Mouse (Mus musculus) MN1 (cell line): ENCODE results near the gene Acot2.
"Not testable (repeated sequence)": the region's sequence is repeated elsewhere in the genome, so short reads cannot be mapped to it uniquely, and the experiment has no call there.

Experiments used
- DNase-seq: peaks from one replicate; pipeline ENCODE4 v3.0.0-alpha.2; 2016; ENCODE audit warnings: low spot score

Acot2 gene

DNA sequence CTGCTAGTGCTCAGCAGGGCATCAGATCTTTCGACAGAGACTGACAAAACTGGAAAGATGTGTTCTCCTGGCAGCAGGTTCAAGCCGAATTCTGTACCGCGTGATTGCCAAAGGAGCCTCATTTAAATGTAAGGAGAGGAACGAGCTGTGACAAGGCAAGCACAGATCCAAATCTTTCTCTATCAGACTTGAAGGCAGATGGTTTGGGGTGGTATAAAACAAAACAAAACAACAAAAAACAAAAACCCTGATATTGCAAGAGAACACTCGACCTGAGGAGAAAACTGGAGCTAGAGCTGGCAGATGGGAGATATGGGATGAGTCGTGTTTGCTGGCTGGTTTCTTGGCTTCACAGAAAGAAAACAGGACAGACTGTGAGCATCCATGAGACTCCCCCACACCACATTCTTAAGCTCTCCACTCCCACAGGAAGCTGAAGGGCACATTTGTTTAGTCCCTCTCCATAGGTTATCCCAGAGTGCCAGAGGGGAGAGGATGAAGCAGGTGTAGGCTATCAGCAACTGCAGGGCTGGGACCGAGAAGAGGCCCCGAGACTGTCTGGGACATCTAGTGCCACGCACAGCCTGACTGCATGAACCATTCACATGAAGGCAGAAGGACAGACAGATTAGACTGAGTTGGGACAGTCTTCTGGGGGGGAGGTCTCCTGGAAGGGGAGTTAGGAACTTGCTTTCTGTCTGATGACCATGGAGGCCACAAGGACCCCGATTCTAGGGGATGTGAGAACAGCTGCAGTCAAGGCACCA, 10.9 kb downstream of the Acot2 start:
- DNase-seq, result no peak

- DNase-seq, result not testable (repeated sequence)
Observed at GRCm38 (mm10) chr12:83999237-83999636, 11.6 kb downstream of the Acot2 start.

GRCm38 (mm10) chr12:84000418-84000817, 12.8 kb downstream of the Acot2 start:
- no peak for DNase-seq

GRCm38 (mm10) chr12:84003866-84004265, 16.2 kb downstream of the Acot2 start:
- no peak for DNase-seq

GRCm38 (mm10) chr12:84008251-84008650, 20.6 kb downstream of the Acot2 start:
- DNase-seq, result no peak

GRCm38 (mm10) chr12:84008729-84009128, 21.1 kb downstream of the Acot2 start:
- DNase-seq, result no peak

DNA sequence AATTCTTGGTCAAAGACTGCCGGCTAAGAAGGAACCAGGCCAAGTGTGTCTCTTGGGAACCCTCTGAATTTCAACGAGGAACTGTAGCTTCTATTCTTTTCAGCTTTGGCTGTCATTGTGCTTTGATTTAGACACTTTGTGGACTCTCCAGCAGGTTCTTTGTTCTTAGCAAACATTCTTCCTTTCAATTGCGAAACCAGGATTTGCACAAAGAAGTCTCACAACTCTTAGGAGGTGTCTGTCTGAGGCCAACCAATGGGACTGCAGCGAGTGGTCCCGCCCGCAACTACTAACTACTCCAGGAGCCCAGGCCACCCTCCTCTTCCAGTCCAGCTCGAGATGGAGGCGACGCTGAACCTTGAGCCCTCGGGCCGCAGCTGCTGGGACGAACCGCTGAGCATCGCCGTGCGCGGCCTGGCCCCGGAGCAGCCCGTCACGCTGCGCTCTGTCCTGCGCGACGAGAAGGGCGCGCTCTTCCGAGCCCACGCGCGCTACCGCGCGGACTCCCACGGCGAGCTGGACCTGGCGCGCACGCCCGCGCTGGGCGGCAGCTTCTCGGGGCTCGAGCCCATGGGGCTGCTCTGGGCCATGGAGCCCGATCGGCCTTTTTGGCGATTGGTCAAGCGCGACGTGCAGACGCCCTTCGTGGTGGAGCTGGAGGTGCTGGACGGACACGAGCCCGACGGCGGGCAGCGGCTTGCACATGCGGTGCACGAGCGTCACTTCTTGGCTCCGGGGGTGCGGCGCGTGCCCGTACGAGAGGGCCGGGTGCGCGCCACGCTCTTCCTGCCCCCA, 21.7 kb downstream of the Acot2 start, which contains the start of gene Acot1:
Gene Acot1, plus strand, starts transcription at position 320 of the 795 bp plus-strand sequence.
- not testable (repeated sequence) for DNase-seq

GRCm38 (mm10) chr12:84010201-84010600, 22.5 kb downstream of the Acot2 start:
- DNase-seq, result no peak

GRCm38 (mm10) chr12:84011251-84012040, 23.8 kb downstream of the Acot2 start:
- DNase-seq, result peak; percentile 90

- no peak for DNase-seq
Observed at GRCm38 (mm10) chr12:84013130-84013529, 25.5 kb downstream of the Acot2 start.

GRCm38 (mm10) chr12:84013701-84014100, 26.0 kb downstream of the Acot2 start:
- DNase-seq, result no peak

DNA sequence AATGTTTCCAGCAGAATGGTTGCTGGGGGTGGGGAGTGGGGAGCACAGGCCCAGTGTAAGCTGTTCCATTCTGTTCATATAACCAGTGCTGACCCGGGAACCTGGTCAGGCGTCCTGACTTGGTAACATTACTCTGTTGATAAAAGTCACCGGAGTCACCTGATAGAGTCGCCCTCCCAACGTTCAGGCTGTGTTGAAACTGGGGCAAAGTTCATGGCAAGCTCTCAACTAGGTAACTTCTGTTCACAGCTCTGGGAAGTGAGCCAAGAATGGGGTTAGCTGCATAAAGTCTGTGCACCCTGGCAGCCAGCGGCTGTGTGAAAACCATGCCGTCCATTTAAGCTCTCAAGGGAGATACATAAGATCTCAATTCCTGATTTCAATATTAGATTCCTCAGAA, 32.9 kb downstream of the Acot2 start:
- peak; percentile 74 for DNase-seq

GRCm38 (mm10) chr12:84022266-84022665, 34.6 kb downstream of the Acot2 start:
- DNase-seq, result not testable (repeated sequence)

- no peak for DNase-seq
Observed at GRCm38 (mm10) chr12:84023052-84023745, 35.5 kb downstream of the Acot2 start.

DNA sequence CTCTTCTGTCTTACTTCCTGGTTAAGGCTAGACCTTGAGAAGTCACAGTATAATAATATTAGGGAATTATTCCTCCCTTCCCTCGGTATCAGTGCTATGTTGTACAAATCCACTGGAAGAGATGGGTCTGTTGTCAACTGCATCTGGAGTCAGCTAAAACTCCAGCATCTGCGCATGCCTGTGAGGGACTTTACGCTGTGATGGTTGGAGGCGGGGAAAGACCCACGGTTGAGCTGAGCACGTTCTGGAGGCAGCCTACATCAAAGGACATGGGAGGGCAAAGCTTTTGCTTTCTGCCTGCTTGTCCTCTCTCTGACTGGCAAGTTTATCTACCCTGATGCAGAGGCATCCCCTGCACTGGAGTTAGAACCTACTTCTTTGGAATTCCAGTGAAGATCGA, 38.2 kb downstream of the Acot2 start:
- DNase-seq, result no peak

DNA sequence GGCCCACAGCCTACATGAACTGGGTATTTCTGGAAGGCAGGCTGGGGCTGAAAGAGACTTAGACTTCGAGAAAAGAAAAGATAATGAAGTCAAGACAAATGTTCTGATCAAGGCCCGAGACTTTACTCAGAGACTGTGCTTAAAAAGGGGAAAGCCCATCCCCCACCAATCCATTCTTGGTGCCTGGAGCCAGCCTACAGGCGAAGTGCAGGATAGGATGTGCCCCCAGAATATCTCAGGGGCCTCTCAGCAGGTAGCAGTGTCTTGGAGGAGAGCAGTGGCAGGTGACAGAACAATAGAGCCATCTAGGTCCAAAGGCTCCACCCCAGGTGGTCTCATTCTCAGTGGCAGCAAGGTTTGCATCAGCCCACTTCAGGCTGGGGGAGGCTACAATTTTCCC, 40.7 kb downstream of the Acot2 start:
- DNase-seq, result not testable (repeated sequence)

GRCm38 (mm10) chr12:84029043-84029442, 41.4 kb downstream of the Acot2 start:
- DNase-seq, result not testable (repeated sequence)

- peak; percentile 76 for DNase-seq
Observed at GRCm38 (mm10) chr12:84030659-84031332, 43.1 kb downstream of the Acot2 start.

DNA sequence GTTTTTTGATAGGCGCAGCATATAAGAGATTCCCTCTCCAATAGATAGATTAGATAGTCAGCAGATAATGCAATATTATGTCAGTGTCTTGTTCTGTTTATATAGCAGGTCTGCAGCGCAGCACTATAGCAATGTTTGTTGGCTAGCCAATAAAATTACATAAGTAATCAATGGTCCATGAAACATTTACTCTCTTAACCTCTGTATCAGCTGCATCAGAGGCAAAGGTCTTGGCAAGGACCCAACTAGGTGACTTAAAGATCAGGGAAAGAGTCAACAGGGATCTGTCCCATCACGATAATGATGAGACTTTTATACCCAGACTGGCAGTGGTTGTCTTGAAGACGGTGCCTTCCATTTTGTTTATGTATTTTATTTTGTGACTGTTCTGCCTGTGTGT, 45.2 kb downstream of the Acot2 start:
- no peak for DNase-seq

DNA sequence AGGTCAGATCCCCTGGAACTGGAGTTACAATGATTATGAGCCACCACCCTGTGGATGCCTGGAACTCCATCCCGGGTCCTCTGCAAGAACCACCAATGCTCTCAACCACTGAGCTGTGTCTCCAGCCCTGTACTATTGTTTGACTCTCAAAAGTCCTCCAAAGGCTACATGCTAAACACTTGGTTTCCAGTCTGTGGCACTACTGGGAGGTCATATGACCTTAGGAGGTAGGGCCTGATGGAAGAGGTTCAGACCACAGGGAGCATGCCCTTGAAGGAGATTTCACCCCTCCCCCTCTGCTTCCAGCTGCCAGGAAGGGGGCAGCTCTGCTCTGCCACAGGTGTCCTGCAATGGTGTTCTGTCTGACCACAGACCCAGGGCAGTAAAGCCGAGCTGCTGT, 45.6 kb downstream of the Acot2 start:
- not testable (repeated sequence) for DNase-seq

GRCm38 (mm10) chr12:84034108-84034507, 46.4 kb downstream of the Acot2 start:
- DNase-seq, result no peak
